Mouse (Mus musculus) heart, embryonic 15.5 days (tissue): Measurements from ENCODE around the gene Aipl1. TPM values are rescaled to one million over a fixed set of nuclear protein-coding genes. Genes with fewer than 3 reads are reported as not detected.
A peak's percentile ranks its signal among the peaks of the same experiment; 100 is the strongest.

Experiments used
- ATAC-seq: fragments of 200-750 bp; cut with Nextera tagmentation; replicated peaks from 2 replicates; pipeline ENCODE4 v1.8.0; 2017; ENCODE audit warnings: low read depth, moderate TSS enrichment; ENCODE audit not compliant: insufficient number of reproducible peaks, insufficient read depth, low FRiP score
- H3K27ac ChIP-seq: fragments of 300-500 bp; sonication (generic); 2 replicates; pipeline ENCODE4 v1.5.1; 2015; ENCODE audit warnings: mild to moderate bottlenecking, inconsistent platforms
- H3K27me3 ChIP-seq: fragments of 300-500 bp; sonication (generic); 2 replicates; pipeline ENCODE4 v1.6.1; 2015; ENCODE audit warnings: inconsistent platforms
- H3K36me3 ChIP-seq: fragments of 300-500 bp; sonication (generic); 2 replicates; pipeline ENCODE4 v1.6.1; 2015; ENCODE audit warnings: mild to moderate bottlenecking, inconsistent platforms
- H3K4me1 ChIP-seq: fragments of 300-500 bp; sonication (generic); replicated peaks from 2 replicates; pipeline ENCODE4 v1.6.1; 2015; ENCODE audit warnings: inconsistent platforms
- H3K4me2 ChIP-seq: fragments of 300-500 bp; sonication (generic); 2 replicates; pipeline ENCODE4 v1.6.1; 2015; ENCODE audit warnings: inconsistent platforms, mild to moderate bottlenecking, moderate library complexity
- H3K4me3 ChIP-seq: fragments of 300-500 bp; sonication (generic); 2 replicates; pipeline ENCODE4 v1.5.1; 2015; ENCODE audit warnings: mild to moderate bottlenecking, inconsistent platforms
- H3K9ac ChIP-seq: fragments of 300-500 bp; sonication (generic); 2 replicates; pipeline ENCODE4 v1.6.1; 2015; ENCODE audit warnings: mild to moderate bottlenecking, inconsistent platforms
- H3K9me3 ChIP-seq: fragments of 300-500 bp; sonication (generic); replicated peaks from 2 replicates; pipeline ENCODE4 v1.6.1; 2016; ENCODE audit warnings: inconsistent platforms
- WGBS: fragments of 180-500 bp; shearing (Covaris S2); methylation state at CpG from one replicate; pipeline ENCODE4 v1.1.7; 2015; ENCODE audit warnings: mixed read lengths; 5-methylcytosine and 5-hydroxymethylcytosine counted together
- polyA plus RNA-seq: library from polyadenylated mRNA; unstranded; fragments of >200 nt; fragmentation: Nextera tagmentation; extraction: Ambion mirVana; gene quantifications from 2 replicates; pipeline ENCODE4 v1.2.1, GENCODE M21; 2015

Gene Aipl1
- polyA plus RNA-seq, 1 experiment from 2014 or later: 0.21 TPM

DNA sequence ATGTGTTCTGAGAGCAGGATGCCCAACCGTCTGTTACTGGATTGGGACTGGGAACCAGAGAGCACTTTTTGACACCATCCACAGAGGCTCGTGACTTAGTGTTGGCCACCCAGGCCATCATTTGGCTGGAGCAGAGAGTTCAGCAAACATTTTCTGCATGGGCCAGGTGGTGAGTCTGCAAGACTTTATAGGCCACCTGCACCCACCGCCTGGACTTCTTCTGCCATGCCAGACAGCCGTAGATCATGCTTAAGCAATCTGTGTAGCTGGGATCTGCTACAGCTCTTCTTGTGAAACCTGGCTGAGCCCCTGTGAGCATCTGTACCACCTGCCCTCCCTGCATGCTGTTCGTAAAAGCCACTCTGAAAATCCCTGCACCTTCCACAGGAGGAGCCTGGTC, 30.0 kb upstream of the Aipl1 start:
- Histone ChIP-seq H3K9me3 (peaks cover 15% of the 10 kb centered on the region), H3K36me3 (no peaks in the 10 kb centered on the region), H3K4me1 (no peaks in the 10 kb centered on the region), H3K27ac (no peak overlapping the region), H3K9ac (no peak overlapping the region), H3K4me3 (no peak overlapping the region), H3K27me3 (no peaks in the 10 kb centered on the region), H3K4me2 (no peak overlapping the region)
- no peak for ATAC-seq
- WGBS: 78% methylated on average over 5 of the region's 5 CpGs

DNA sequence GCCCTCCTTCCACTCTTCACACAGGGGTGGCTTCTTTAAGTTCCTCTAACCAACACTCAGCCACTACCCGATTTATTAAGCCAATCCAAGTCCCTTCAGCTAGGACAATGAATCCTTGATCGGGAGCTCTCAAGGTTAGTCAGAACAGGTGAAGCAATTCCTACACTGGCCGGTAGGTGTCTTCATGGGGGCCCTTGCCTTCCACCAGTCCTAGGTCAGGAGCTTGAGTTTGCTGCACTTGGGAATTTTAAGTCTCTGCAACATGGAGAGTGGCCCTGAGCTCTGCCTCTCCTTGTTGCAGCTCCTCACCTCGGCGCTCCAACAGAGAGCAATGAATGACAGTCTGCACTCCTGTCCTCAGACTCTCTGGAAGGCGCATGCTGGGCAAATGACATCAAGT, 29.0 kb upstream of the Aipl1 start:
- Histone ChIP-seq H3K9me3 (peaks cover 15% of the 10 kb centered on the region), H3K4me2 (no peak overlapping the region), H3K4me3 (no peak overlapping the region), H3K4me1 (no peaks in the 10 kb centered on the region; the same call in 1 of the 2 replicates), H3K9ac (no peak overlapping the region), H3K27ac (no peak overlapping the region), H3K27me3 (no peaks in the 10 kb centered on the region), H3K36me3 (no peaks in the 10 kb centered on the region)
- no peak for ATAC-seq
- 42% methylated on average over 6 of the region's 6 CpGs for WGBS

DNA sequence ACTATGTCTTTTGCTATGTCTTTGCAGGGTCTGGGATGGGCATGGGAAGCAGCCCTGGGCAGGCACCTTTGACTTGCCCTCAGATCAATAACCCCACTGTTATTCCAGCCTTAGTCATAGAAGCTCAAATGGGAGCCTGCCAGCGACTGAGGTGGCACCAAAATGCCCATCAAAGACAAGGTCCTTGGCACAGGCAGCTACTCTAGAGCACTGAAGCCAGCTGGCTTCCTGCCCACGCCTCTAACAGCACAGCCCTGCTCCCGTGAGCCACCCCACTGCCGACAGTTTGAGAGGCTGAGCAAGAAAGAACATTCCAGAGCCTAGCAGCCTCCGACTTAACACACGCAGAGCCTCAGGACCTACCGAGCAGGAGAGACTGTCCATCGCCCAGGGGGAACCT, 27.8 kb upstream of the Aipl1 start:
- no peak overlapping the region for H3K9ac ChIP-seq
- WGBS: 68% methylated on average over 8 of the region's 8 CpGs
- no peak overlapping the region; the same call in 1 of the 2 replicates for H3K27ac ChIP-seq
- no peak overlapping the region for H3K4me2 ChIP-seq
- H3K9me3 ChIP-seq: peaks cover 15% of the 10 kb centered on the region
- no peak overlapping the region for H3K4me3 ChIP-seq
- no peaks in the 10 kb centered on the region; the same call in 1 of the 2 replicates for H3K4me1 ChIP-seq
- H3K27me3 ChIP-seq: no peaks in the 10 kb centered on the region
- H3K36me3 ChIP-seq: no peaks in the 10 kb centered on the region
- no peak for ATAC-seq

DNA sequence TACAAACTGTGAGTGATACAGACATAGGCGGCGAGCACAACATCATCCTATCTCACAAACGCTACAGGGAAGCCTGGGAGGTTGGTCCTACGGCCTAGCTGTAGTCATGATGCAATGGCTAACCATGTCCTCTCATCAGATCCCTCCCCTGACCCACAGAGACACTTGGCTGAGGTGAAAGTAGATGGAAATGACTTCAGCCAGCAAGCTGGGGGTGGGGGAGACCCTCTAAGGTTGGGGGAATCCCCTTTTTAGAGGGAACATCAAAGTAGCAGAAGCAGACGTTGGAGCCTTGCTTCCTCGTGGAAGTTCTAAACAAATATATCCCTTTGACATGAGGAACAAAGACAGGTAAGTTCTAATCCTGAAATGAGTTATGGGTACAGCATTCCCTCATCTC, 27.1 kb upstream of the Aipl1 start:
- H3K4me3 ChIP-seq: no peak overlapping the region
- H3K36me3 ChIP-seq: no peaks in the 10 kb centered on the region
- no peak for ATAC-seq
- H3K9me3 ChIP-seq: peaks cover 15% of the 10 kb centered on the region
- peaks cover 5% of the 10 kb centered on the region; the same call in 1 of the 2 replicates for H3K27me3 ChIP-seq
- 61% methylated on average over 6 of the region's 6 CpGs for WGBS
- no peak overlapping the region for H3K4me2 ChIP-seq
- no peak overlapping the region for H3K27ac ChIP-seq
- no peak overlapping the region for H3K9ac ChIP-seq
- no peaks in the 10 kb centered on the region; the same call in 1 of the 2 replicates for H3K4me1 ChIP-seq

DNA sequence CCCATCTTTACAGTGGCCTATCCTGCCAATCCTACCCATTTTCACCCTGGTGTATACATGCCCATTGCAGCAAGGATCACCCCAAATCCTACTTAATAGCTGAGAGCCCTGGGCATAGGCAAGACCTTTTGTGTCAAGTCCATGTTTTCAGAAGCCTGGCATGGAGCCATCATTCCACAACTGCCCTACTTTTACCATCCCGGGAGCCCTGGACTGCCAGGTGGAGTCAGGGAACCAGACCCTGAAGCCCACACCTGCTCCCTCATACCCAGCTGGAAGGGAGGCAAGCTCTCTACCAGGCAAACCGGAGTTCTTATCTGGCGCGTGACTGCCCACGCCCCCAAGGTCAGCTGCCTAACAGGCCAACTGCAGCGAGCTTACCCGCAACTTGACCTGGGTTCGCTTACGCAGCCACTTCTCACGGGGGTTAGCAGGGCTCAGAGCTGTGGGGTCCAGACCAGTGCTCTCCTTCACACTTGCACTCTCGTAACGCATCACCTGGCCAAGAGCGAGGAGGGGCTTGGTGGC, 23.8 kb upstream of the Aipl1 start:
- Histone ChIP-seq H3K9ac (no peak overlapping the region), H3K27ac (no peak overlapping the region), H3K4me3 (no peak overlapping the region), H3K27me3 (peaks cover 8% of the 10 kb centered on the region; the same call in 1 of the 2 replicates), H3K9me3 (peaks cover 15% of the 10 kb centered on the region), H3K4me2 (no peak overlapping the region), H3K36me3 (no peaks in the 10 kb centered on the region), H3K4me1 (no peaks in the 10 kb centered on the region; the same call in 1 of the 2 replicates)
- ATAC-seq: no peak
- WGBS: 60% methylated on average over 13 of the region's 13 CpGs

DNA sequence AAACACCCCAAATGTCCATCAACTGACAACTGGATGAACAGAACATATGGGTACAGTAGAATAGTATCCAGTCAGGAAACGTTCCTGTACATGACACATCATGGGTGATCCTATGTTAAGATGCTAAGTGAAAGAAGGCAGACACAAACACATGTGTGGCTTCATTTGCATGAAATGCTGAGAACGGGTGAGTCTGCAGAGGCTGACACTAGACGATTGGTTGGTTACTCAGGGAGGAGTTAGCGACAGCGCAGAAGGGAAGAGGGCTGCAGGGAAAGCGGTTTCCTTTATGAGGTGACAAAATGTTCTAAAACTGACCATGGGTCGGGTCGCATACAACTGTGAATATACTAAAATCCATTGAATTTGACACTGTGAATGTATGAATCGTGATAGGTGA, 23.1 kb upstream of the Aipl1 start:
- ATAC-seq: no peak
- Histone ChIP-seq H3K4me3 (no peak overlapping the region), H3K4me2 (no peak overlapping the region), H3K9ac (no peak overlapping the region), H3K27ac (no peak overlapping the region), H3K4me1 (no peaks in the 10 kb centered on the region; the same call in 1 of the 2 replicates), H3K27me3 (peaks cover 8% of the 10 kb centered on the region; the same call in 1 of the 2 replicates), H3K9me3 (peaks cover 15% of the 10 kb centered on the region), H3K36me3 (no peaks in the 10 kb centered on the region)
- 70% methylated on average over 9 of the region's 9 CpGs for WGBS

DNA sequence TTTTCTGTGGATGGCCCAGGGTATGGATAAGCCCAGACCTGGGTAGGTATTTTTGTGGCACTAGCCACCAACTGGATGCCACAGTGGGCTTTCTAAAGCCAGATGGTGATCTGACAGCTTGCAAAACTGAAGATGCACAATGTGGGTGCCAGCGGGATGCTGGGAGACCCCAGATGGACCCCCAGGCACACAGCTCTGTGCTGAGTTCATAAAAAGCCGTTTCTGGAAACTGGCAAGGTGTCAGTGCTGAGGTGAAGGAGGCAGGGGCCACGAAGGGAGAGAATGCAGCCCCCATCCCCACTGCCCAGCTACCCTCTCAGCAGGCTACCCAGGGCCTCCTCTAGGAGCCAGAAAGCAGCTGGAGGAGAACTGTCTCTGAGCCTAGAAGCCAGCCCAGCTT, 19.9 kb upstream of the Aipl1 start:
- Histone ChIP-seq H3K36me3 (no peaks in the 10 kb centered on the region), H3K4me3 (no peak overlapping the region), H3K9me3 (no peaks in the 10 kb centered on the region), H3K4me2 (no peak overlapping the region), H3K27me3 (peaks cover 15% of the 10 kb centered on the region; the same call in 1 of the 2 replicates), H3K9ac (no peak overlapping the region), H3K27ac (no peak overlapping the region), H3K4me1 (no peaks in the 10 kb centered on the region; the same call in 1 of the 2 replicates)
- 70% methylated on average over 3 of the region's 3 CpGs for WGBS
- ATAC-seq: no peak

DNA sequence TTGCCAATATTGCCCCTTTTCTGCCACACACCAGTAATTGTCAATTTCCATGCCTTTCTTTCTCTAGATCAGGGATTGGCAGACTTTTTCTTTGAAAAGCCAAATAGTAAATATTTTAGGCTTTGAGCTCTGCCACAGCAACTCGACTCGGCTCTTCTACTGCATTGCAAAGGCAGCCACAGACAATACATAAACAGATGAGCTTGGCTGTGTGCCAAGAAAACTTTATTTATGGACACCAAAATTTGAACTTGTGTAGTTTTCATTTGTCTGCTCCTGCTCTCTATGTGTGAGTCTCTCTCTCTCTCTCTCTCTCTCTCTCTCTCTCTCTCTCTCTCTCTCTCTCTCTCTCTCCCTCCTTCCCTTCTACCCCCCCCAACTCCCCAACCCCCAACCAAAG, 17.9 kb upstream of the Aipl1 start:
- Histone ChIP-seq H3K27me3 (peaks cover 33% of the 10 kb centered on the region), H3K9ac (no peak overlapping the region), H3K27ac (no peak overlapping the region), H3K36me3 (no peaks in the 10 kb centered on the region), H3K4me2 (no peak overlapping the region), H3K4me3 (no peak overlapping the region), H3K9me3 (no peaks in the 10 kb centered on the region), H3K4me1 (peaks cover 14% of the 10 kb centered on the region)
- WGBS: 37% methylated on average over 2 of the region's 2 CpGs
- no peak for ATAC-seq

DNA sequence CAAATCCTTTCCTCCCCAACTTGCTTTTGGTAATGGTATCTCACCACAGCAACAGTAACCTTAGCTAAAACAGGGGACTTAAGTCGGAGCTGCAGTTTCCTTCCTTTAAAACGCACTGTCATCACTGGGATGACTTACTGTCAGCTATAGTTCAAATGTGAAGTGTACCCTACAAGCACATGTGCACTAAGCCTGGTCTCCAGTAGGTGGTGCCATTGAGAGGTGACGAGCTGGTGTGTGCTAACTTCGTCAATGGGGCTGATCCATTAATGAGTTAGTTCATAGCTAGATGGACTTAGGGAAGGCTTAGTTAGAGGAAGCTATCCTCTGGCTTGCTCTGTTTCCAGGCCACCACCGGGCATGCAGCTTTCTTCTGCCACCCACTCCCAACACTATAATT, 15.3 kb upstream of the Aipl1 start:
- no peak overlapping the region for H3K4me3 ChIP-seq
- H3K36me3 ChIP-seq: no peaks in the 10 kb centered on the region
- no peak overlapping the region for H3K27ac ChIP-seq
- no peak overlapping the region for H3K4me2 ChIP-seq
- H3K9ac ChIP-seq: no peak overlapping the region
- no peak for ATAC-seq
- no peaks in the 10 kb centered on the region for H3K9me3 ChIP-seq
- H3K27me3 ChIP-seq: peaks cover 35% of the 10 kb centered on the region
- WGBS: 18% methylated on average over 5 of the region's 5 CpGs
- H3K4me1 ChIP-seq: peaks cover 17% of the 10 kb centered on the region

DNA sequence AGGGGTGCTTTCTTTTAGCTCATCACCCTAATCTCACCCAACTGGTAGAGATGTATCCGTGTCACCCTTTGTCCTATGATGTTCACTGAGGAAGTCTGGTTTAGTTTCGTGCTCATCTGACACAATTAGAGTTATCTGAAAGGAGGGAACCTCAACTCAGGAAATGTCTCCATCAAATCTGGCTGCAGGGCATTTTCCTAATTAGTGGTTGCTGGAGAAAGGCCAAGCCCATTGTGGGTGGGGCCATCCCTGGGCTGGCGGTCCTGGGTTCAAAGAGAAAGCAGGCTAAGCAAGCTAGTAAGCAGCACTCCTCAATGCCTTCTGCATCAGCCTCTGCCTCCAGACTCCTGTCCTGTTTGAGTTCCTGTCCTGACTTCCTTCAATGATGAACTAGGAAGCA, 14.9 kb upstream of the Aipl1 start:
- H3K9ac ChIP-seq: no peak overlapping the region
- H3K9me3 ChIP-seq: no peaks in the 10 kb centered on the region
- no peak for ATAC-seq
- peaks cover 17% of the 10 kb centered on the region for H3K4me1 ChIP-seq
- no peak overlapping the region for H3K27ac ChIP-seq
- peaks cover 35% of the 10 kb centered on the region for H3K27me3 ChIP-seq
- WGBS: 63% methylated on average over 3 of the region's 3 CpGs
- H3K4me3 ChIP-seq: no peak overlapping the region
- H3K36me3 ChIP-seq: no peaks in the 10 kb centered on the region
- H3K4me2 ChIP-seq: no peak overlapping the region

DNA sequence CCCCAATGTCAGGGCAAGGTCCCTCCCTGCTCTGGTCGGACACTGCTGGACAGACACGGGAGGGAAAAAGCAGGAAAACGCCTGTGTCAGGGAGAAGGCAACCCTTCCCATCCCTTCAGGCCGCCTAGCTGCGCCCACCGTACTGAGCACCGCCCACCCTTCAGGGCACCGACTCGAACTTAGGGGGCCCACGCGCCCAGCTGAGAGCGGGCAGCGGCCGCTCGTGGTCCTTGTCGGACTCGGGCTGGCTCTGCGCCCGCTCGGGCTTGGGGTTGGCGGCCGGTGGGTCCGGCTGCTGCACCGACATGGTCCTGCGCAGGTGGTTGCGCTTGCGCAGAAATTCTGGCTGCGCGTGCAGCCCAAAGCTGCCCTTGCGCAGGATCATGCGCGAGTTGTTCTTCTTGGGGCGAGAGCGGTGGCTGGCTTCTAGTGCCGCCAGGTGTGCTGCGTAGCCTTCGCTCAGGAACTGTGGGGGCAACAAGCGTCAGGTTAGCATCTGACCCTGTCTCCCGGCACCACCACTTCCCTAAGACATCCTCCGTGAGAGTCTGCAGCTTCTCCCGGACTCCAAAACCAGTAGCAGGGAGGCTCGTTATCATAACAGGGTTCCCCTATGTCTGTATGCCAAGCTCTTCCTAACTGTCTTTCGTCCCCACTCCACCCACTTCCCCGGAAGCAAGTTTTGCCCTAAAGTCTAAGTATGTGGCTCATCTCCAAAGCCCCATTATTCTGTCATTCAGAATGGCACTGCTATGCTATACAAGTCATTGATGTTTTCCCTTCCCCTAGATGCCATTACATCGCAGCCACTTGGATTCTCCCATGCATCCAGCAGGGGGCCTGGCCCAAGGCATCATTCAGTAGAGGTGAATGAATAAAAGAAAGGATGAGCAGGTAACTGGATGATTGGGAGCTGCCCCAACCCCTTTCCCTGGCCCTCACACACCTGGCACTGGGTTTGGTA, 13.9 kb upstream of the Aipl1 start:
- 2% methylated on average over 45 of the region's 45 CpGs for WGBS
- Histone ChIP-seq H3K9me3 (no peaks in the 10 kb centered on the region), H3K4me2 (peak overlapping the region; percentile 90), H3K4me3 (peak overlapping the region; percentile 53), H3K27ac (no peak overlapping the region), H3K36me3 (0 out of 2 replicates have a peak, but pooled peaks cover 5% of the 10 kb centered on the region), H3K27me3 (peaks cover 35% of the 10 kb centered on the region), H3K9ac (peak overlapping the region; percentile 56), H3K4me1 (peaks cover 17% of the 10 kb centered on the region)
- no peak for ATAC-seq
